Mouse (Mus musculus) myocyte (in vitro differentiated cells): Measurements from ENCODE around the gene Clnk. TPM values are rescaled to one million over a fixed set of nuclear protein-coding genes. Genes with fewer than 3 reads are reported as not detected.

Experiments used
- H3K27me3 ChIP-seq: one replicate; pipeline ENCODE4 v1.6.1; 2011; ENCODE audit not compliant: control insufficient read depth, insufficient read depth, insufficient read length
- H3K36me3 ChIP-seq: one replicate; pipeline ENCODE4 v1.6.1; 2011; ENCODE audit not compliant: control insufficient read depth, insufficient read depth
- H3K4me2 ChIP-seq: one replicate; pipeline ENCODE4 v1.6.1; 2011; ENCODE audit warnings: low read depth, control low read depth
- H3K4me3 ChIP-seq: one replicate; pipeline ENCODE4 v1.5.1; 2011; ENCODE audit warnings: mild to moderate bottlenecking, control low read depth, moderate library complexity
- H3K79me2 ChIP-seq: one replicate; pipeline ENCODE4 v1.6.1; 2011; ENCODE audit not compliant: control insufficient read depth, insufficient read depth
- H3ac ChIP-seq: one replicate; pipeline ENCODE4 v1.6.1; 2011; ENCODE audit not compliant: control insufficient read depth, insufficient read length
- CEBPB ChIP-seq: IDR thresholded peaks from 2 replicates; pipeline ENCODE4 v1.6.1; 2011; ENCODE audit warnings: mild to moderate bottlenecking, moderate library complexity; ENCODE audit not compliant: poor library complexity, insufficient read depth, severe bottlenecking
- E2F4 ChIP-seq: IDR thresholded peaks from one replicate; pipeline ENCODE4 v1.6.1; 2011; ENCODE audit warnings: mild to moderate bottlenecking, control low read depth, moderate library complexity; ENCODE audit not compliant: insufficient read depth
- MAX ChIP-seq: IDR thresholded peaks from one replicate; pipeline ENCODE4 v1.6.1; 2011; ENCODE audit warnings: low read depth, mild to moderate bottlenecking, control low read depth
- MYOD1 ChIP-seq, 3 experiments: IDR thresholded peaks; one replicate each; pipeline ENCODE4 v1.6.1; 2011; ENCODE audit warnings: control low read depth in 2 of 3, low read depth in 2 of 3, mild to moderate bottlenecking in 2 of 3, moderate library complexity in 1 of 3; ENCODE audit not compliant: insufficient read length in 2 of 3, control insufficient read depth in 1 of 3
- MYOG ChIP-seq, 3 experiments: IDR thresholded peaks; one replicate each; pipeline ENCODE4 v1.6.1; 2011; ENCODE audit warnings: control low read depth in 2 of 3, low read depth in 2 of 3, mild to moderate bottlenecking in 2 of 3; ENCODE audit not compliant: insufficient read length in 2 of 3, control insufficient read depth in 1 of 3, insufficient read depth in 1 of 3
- POLR2A ChIP-seq: IDR thresholded peaks from one replicate; pipeline ENCODE4 v1.6.1; 2011; ENCODE audit warnings: low read depth, mild to moderate bottlenecking, control low read depth, moderate library complexity; ENCODE audit not compliant: insufficient read length
- POLR2AphosphoS2 ChIP-seq: IDR thresholded peaks from one replicate; pipeline ENCODE4 v1.6.1; 2011; ENCODE audit warnings: low read depth, control low read depth; ENCODE audit not compliant: insufficient read length
- REST ChIP-seq: IDR thresholded peaks from one replicate; pipeline ENCODE4 v1.6.1; 2011; ENCODE audit warnings: mild to moderate bottlenecking, control low read depth, moderate library complexity; ENCODE audit not compliant: insufficient read depth, insufficient read length
- SRF ChIP-seq: IDR thresholded peaks from one replicate; pipeline ENCODE4 v1.6.1; 2011; ENCODE audit warnings: low read depth; ENCODE audit not compliant: control insufficient read depth, insufficient read length
- TCF12 ChIP-seq: IDR thresholded peaks from one replicate; pipeline ENCODE4 v1.6.1; 2011; ENCODE audit warnings: mild to moderate bottlenecking, control low read depth; ENCODE audit not compliant: poor library complexity, insufficient read depth, severe bottlenecking
- TCF3 ChIP-seq: IDR thresholded peaks from one replicate; pipeline ENCODE4 v1.6.1; 2011; ENCODE audit warnings: low read depth, control low read depth; ENCODE audit not compliant: insufficient read length
- USF1 ChIP-seq: IDR thresholded peaks from one replicate; pipeline ENCODE4 v1.6.1; 2011; ENCODE audit warnings: low read depth, mild to moderate bottlenecking, control low read depth, moderate library complexity
- polyA plus RNA-seq: library from polyadenylated mRNA; unstranded; fragments of >200 nt; fragmentation: generic; extraction: Trizol; gene quantifications from one replicate; pipeline ENCODE4 v1.2.1, GENCODE M21; 2012; ENCODE audit warnings: missing spikeins

The Clnk gene
- polyA plus RNA-seq, 1 experiment: not detected

DNA sequence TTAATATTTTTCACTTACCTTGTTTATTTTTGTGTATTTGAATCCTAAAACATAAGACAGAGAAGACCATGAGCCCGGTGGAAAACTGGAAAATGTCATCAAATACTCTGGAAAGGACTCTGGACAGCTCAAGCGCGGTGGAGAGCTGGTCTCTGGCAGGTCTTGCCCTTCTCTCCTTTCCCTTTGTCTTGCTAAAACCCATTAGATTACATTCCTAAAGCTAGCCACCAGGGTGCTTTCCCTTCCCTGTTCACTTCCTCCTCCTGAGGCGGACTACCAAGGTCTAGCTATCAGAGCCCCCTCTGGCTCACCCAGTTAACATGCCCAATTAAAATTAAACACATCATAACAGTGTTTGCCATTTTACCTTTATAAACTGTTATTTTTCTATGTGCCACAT is 123.9 kb downstream of the Clnk start:
- Histone ChIP-seq H3K79me2 (no peaks in the 10 kb centered on the region), H3K4me2 (no peak overlapping the region), H3ac (no peak overlapping the region), H3K27me3 (peaks cover 7% of the 10 kb centered on the region), H3K4me3 (no peak overlapping the region), H3K36me3 (no peaks in the 10 kb centered on the region)
- TF ChIP-seq SRF (no peak), USF1 (no peak), POLR2AphosphoS2 (no peak), TCF12 (no peak), MAX (no peak), MYOG (IDR thresholded peaks at IDR 0.05; ENCODE audit: control insufficient read depth in 1 of 3, insufficient read depth in 1 of 3, insufficient read length in 2 of 3, low read depth in 2 of 3) (no peak), E2F4 (no peak)

DNA sequence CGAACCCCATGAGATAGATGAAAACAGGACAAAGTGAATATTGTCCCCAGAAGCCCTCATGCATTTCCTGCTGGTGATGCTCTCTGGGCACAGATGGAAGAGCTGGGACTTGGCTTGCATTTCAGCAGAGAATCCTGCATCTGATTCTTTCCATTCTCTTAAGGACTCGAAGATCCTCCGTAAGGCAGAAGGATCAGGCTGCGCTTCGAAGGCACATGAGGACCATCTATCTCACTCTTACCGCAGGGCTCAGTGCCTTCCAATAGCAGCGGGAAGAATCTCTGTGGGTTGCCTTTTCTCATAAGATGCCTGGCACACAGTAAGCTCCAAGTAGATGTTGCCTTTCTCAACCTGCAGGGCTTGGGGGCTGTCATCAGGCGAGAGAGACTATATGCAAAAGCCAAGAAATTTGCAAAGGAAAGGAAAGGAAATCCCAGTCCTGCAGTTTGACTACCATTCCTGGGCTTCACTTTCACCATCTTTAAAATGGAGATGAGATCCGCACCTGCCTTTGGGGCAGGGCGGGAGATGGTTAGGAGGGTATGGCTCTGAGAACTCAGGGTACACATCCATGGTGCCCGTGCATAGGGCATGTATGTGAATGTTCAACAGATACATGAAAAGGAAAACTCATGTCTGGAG is 167.6 kb downstream of the Clnk start:
- H3K27me3 ChIP-seq: no peaks in the 10 kb centered on the region
- H3K79me2 ChIP-seq: no peaks in the 10 kb centered on the region
- H3K4me2 ChIP-seq: no peak overlapping the region
- H3ac ChIP-seq: no peak overlapping the region
- TF ChIP-seq USF1 (no peak), TCF3 (no peak), POLR2AphosphoS2 (no peak), SRF (no peak), E2F4 (no peak), TCF12 (no peak), POLR2A (no peak), REST (no peak), MYOD1 (IDR thresholded peaks at IDR 0.05; ENCODE audit: control insufficient read depth in 1 of 3, insufficient read length in 2 of 3, low read depth in 2 of 3) (no peak), MYOG (IDR thresholded peaks at IDR 0.05; ENCODE audit: control insufficient read depth in 1 of 3, insufficient read depth in 1 of 3, insufficient read length in 2 of 3, low read depth in 2 of 3) (no peak), MAX (no peak), CEBPB (no peak)
- H3K36me3 ChIP-seq: no peaks in the 10 kb centered on the region
- H3K4me3 ChIP-seq: no peak overlapping the region

DNA sequence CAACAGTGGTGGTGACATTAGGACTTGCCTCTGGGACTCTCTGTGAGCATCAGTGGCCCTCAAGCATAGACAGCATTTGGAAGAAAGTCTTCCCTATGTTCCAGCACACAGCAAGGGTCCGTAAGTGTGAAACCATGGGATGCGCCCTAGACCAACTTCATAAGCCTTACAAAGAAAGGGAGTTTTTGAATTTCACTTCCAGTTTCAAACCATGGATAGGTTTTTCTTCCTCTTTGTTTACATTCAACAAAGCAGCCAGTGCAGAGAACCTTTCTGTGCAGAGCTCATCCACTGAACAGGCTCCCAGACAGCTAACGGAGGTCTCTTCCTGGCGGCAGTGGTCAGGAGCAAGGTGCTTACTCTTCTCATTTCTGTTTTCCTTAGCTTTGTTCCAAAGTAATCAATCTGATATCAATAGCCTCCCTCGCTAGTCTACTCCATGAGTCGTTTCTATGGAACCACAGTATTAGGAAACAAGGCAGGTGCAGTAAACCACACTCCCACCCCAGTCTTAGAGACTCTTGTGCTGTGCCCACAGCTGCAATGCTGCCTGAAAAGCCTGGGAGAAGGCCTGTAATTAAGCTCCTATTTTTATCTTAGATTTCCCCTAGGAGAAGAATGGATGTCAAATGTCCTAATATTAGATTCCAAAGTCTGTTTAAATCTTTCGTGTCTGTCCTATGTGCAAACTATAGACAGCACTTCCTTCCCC is 169.1 kb downstream of the Clnk start:
- Histone ChIP-seq H3K27me3 (no peaks in the 10 kb centered on the region), H3K4me3 (no peak overlapping the region), H3K4me2 (no peak overlapping the region), H3K36me3 (no peaks in the 10 kb centered on the region), H3ac (no peak overlapping the region), H3K79me2 (no peaks in the 10 kb centered on the region)
- TF ChIP-seq POLR2AphosphoS2 (no peak), USF1 (no peak), POLR2A (no peak), TCF12 (no peak), MAX (no peak), CEBPB (no peak), MYOD1 (IDR thresholded peaks at IDR 0.05; ENCODE audit: control insufficient read depth in 1 of 3, insufficient read length in 2 of 3, low read depth in 2 of 3) (no peak), MYOG (IDR thresholded peaks at IDR 0.05; ENCODE audit: control insufficient read depth in 1 of 3, insufficient read depth in 1 of 3, insufficient read length in 2 of 3, low read depth in 2 of 3) (no peak)

DNA sequence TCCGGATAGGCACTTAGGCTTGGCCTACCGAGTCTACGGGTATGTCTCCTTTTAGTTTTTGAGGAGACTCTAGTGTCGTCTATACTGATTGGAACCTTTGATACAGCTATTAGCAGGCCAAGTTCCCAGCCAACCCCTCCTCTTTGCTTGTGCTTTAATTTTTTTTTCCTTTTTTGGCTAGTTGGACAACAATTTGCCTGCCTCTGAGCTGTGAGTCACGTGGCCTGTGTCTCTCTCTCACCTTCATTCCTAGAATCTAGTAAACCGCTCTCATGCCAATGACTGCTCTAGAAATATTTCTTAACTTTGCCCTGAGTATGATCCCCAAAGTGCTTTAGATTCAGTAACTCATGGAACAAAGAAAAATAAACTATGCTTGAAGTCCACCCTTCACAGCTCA is 173.7 kb downstream of the Clnk start:
- TF ChIP-seq TCF3: no peak
- TF ChIP-seq POLR2A: no peak
- TF ChIP-seq CEBPB: no peak
- no peak for TF ChIP-seq MYOG (IDR thresholded peaks at IDR 0.05; ENCODE audit: control insufficient read depth in 1 of 3, insufficient read depth in 1 of 3, insufficient read length in 2 of 3, low read depth in 2 of 3)
- TF ChIP-seq E2F4: no peak
- no peak for TF ChIP-seq SRF
- no peak for TF ChIP-seq MAX
- no peak for TF ChIP-seq TCF12
- no peak for TF ChIP-seq POLR2AphosphoS2
- TF ChIP-seq USF1: no peak
- no peak for TF ChIP-seq REST
- TF ChIP-seq MYOD1 (IDR thresholded peaks at IDR 0.05; ENCODE audit: control insufficient read depth in 1 of 3, insufficient read length in 2 of 3, low read depth in 2 of 3): no peak
- H3K4me3 ChIP-seq: no peak overlapping the region
- no peak overlapping the region for H3ac ChIP-seq
- no peaks in the 10 kb centered on the region for H3K27me3 ChIP-seq
- H3K79me2 ChIP-seq: no peaks in the 10 kb centered on the region
- H3K36me3 ChIP-seq: no peaks in the 10 kb centered on the region
- no peak overlapping the region for H3K4me2 ChIP-seq

DNA sequence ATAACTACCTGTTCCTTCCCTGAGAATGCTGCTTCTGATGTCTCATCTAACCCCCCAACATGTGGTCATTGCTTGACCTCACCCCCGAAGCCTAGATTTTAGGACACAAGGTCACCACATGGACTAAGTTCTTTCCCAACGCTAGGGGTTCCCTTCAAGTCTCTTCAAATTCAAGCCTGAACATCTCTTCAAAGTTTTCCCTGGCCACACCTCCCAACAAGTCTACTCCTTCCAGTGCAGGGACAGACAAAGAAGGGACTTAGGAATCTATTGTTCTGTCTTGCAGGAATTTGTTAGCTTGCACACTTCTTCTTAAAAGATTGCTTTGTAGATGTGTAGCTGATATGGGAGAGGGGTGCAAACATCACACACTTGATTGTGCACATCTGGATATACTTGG is 174.5 kb downstream of the Clnk start:
- Histone ChIP-seq H3K27me3 (no peaks in the 10 kb centered on the region), H3K4me2 (no peak overlapping the region), H3ac (no peak overlapping the region), H3K79me2 (no peaks in the 10 kb centered on the region), H3K4me3 (no peak overlapping the region), H3K36me3 (no peaks in the 10 kb centered on the region)
- TF ChIP-seq TCF12 (no peak), MAX (no peak), E2F4 (no peak), REST (no peak), POLR2A (no peak), CEBPB (no peak), USF1 (no peak), MYOD1 (IDR thresholded peaks at IDR 0.05; ENCODE audit: control insufficient read depth in 1 of 3, insufficient read length in 2 of 3, low read depth in 2 of 3) (no peak), TCF3 (no peak), POLR2AphosphoS2 (no peak), MYOG (IDR thresholded peaks at IDR 0.05; ENCODE audit: control insufficient read depth in 1 of 3, insufficient read depth in 1 of 3, insufficient read length in 2 of 3, low read depth in 2 of 3) (no peak), SRF (no peak)
